8 mouse cellular contexts compared by ENCODE assay signal in genomic region chr5:139686530-139687249, GRCm38 (mm10). TPM values are rescaled to one million over a fixed set of nuclear protein-coding genes. Genes with fewer than 3 reads are reported as not detected.
A peak's percentile ranks its signal among the peaks of the same experiment; 100 is the strongest.
DNase-seq lines count a peak whose midpoint lies in the region; ATAC-seq and TF ChIP-seq lines count a peak whose summit lies in the region.

No protein-coding gene starts in this region.

- DNase-seq in kidney, adult 2 months, result no peak
- DNase-seq in MEL (ENCODE audit: low read depth, low spot score), result peak; percentile 95
- peak; percentile 72 for DNase-seq in limb, embryonic 11.5 days (ENCODE audit: low spot score)
- DNase-seq in T-cell, adult 2 months (ENCODE audit: low spot score), result no peak
- DNase-seq in kidney, postnatal 14 days, result no peak

- 28% methylated on average over 21 of the region's 21 CpGs for WGBS in kidney, embryonic 15.5 days
- WGBS in kidney, adult 2 months, result 51% methylated on average over 21 of the region's 21 CpGs
- 29% methylated on average over 21 of the region's 21 CpGs for WGBS in limb, embryonic 11.5 days
- 30% methylated on average over 21 of the region's 21 CpGs for WGBS in neural tube, embryonic 12.5 days

- no peak for TF ChIP-seq EP300 in MEL (IDR thresholded peaks at IDR 0.05; ENCODE audit: low read depth in 1 of 2, low read length in 2 of 2)

- no peak overlapping the region for H3K9ac ChIP-seq in kidney, embryonic 15.5 days
- H3K9ac ChIP-seq in MEL (ENCODE audit: control insufficient read depth, low read depth, low read length, poor library complexity, severe bottlenecking), result peak overlapping the region; percentile 62
- no peak overlapping the region for H3K9ac ChIP-seq in limb, embryonic 11.5 days (ENCODE audit: low read length)
- no peak overlapping the region for H3K9ac ChIP-seq in neural tube, embryonic 12.5 days

- TF ChIP-seq RAD21 in MEL (IDR thresholded peaks at IDR 0.05; ENCODE audit: low read depth, low read length), result no peak

- TF ChIP-seq POLR2A in kidney, adult 2 months (IDR thresholded peaks at IDR 0.05; ENCODE audit: low read depth, low read length), result no peak
- peak; percentile 37 to 80; a peak in 3 of 4 replicates for TF ChIP-seq POLR2A in MEL (IDR thresholded peaks at IDR 0.05; ENCODE audit: control insufficient read depth in 1 of 2, insufficient read depth in 1 of 2, low read depth in 1 of 2, low read length in 2 of 2, poor library complexity in 1 of 2)

- 0 out of 2 replicates have a peak overlapping the region, but pooled peaks have one; percentile 14 for H3K27ac ChIP-seq in kidney, embryonic 15.5 days
- H3K27ac ChIP-seq in kidney, adult 2 months (ENCODE audit: insufficient read depth, low read depth, low read length), result no peak overlapping the region
- peak overlapping the region; percentile 53 for H3K27ac ChIP-seq in MEL (ENCODE audit: control insufficient read depth, low read depth, low read length)
- H3K27ac ChIP-seq in limb, embryonic 11.5 days (replicated peaks; ENCODE audit: low read depth, low read length), result no peak overlapping the region
- no peak overlapping the region for H3K27ac ChIP-seq in neural tube, embryonic 12.5 days

- peaks cover 35% of the 10 kb centered on the region for H3K4me1 ChIP-seq in kidney, embryonic 15.5 days
- H3K4me1 ChIP-seq in kidney, adult 2 months (ENCODE audit: control insufficient read depth, insufficient read depth, low read length), result no peaks in the 10 kb centered on the region
- peaks cover 0 to 14% of the 10 kb centered on the region in 2 experiments; a peak in 2 of 4 replicates for H3K4me1 ChIP-seq in MEL (ENCODE audit: control insufficient read depth in 1 of 2, insufficient read depth in 2 of 2, low read length in 2 of 2)
- H3K4me1 ChIP-seq in limb, embryonic 11.5 days (ENCODE audit: control insufficient read depth, insufficient read depth, low read length), result peaks cover 16% of the 10 kb centered on the region
- peaks cover 15% of the 10 kb centered on the region; the same call in 1 of the 2 replicates for H3K4me1 ChIP-seq in neural tube, embryonic 12.5 days

- H3K4me2 ChIP-seq in kidney, embryonic 15.5 days, result peak overlapping the region; percentile 20
- no peak overlapping the region for H3K4me2 ChIP-seq in limb, embryonic 11.5 days (ENCODE audit: low read depth, severe bottlenecking)
- H3K4me2 ChIP-seq in neural tube, embryonic 12.5 days (replicated peaks), result no peak overlapping the region

- H3K36me3 ChIP-seq in kidney, embryonic 15.5 days, result no peaks in the 10 kb centered on the region
- H3K36me3 ChIP-seq in kidney, adult 2 months (ENCODE audit: control insufficient read depth, insufficient read depth, low read length), result no peaks in the 10 kb centered on the region
- no peaks in the 10 kb centered on the region; a peak in 1 of 4 replicates for H3K36me3 ChIP-seq in MEL (ENCODE audit: control insufficient read depth in 1 of 2, insufficient read depth in 2 of 2, low read length in 2 of 2)
- H3K36me3 ChIP-seq in limb, embryonic 11.5 days (ENCODE audit: control insufficient read depth, insufficient read depth, low read length), result no peaks in the 10 kb centered on the region
- H3K36me3 ChIP-seq in neural tube, embryonic 12.5 days, result no peaks in the 10 kb centered on the region

- TF ChIP-seq CTCF in kidney, adult 2 months (conservative IDR thresholded peaks at IDR 0.05; ENCODE audit: insufficient read depth, insufficient read length, low read depth, low read length), result no peak
- TF ChIP-seq CTCF in MEL (IDR thresholded peaks at IDR 0.05 in 2 of 3, conservative IDR thresholded peaks at IDR 0.05 in 1 of 3; ENCODE audit: control insufficient read depth in 1 of 3, insufficient read depth in 1 of 3, low read depth in 2 of 3, low read length in 3 of 3, poor library complexity in 1 of 3, severe bottlenecking in 1 of 3), result no peak

- H3K79me2 ChIP-seq in MEL (ENCODE audit: control insufficient read depth, insufficient read depth, low read length, poor library complexity), result no peaks in the 10 kb centered on the region

- no peaks in the 10 kb centered on the region for H3K9me3 ChIP-seq in kidney, embryonic 15.5 days (replicated peaks)
- no peaks in the 10 kb centered on the region for H3K9me3 ChIP-seq in MEL (replicated peaks; ENCODE audit: insufficient read depth, low read length)
- H3K9me3 ChIP-seq in limb, embryonic 11.5 days (ENCODE audit: control insufficient read depth, low read length), result no peaks in the 10 kb centered on the region
- no peaks in the 10 kb centered on the region for H3K9me3 ChIP-seq in neural tube, embryonic 12.5 days

- H3K4me3 ChIP-seq in kidney, embryonic 15.5 days (replicated peaks), result no peak overlapping the region
- no peak overlapping the region for H3K4me3 ChIP-seq in kidney, adult 2 months (ENCODE audit: insufficient read depth, low read depth, low read length)
- peak overlapping the region; percentile 48 to 53 for H3K4me3 ChIP-seq in MEL (ENCODE audit: control insufficient read depth in 1 of 2, insufficient read depth in 1 of 2, low read depth in 2 of 2, low read length in 2 of 2)
- H3K4me3 ChIP-seq in limb, embryonic 11.5 days (ENCODE audit: low read depth, low read length), result no peak overlapping the region
- no peak overlapping the region for H3K4me3 ChIP-seq in neural tube, embryonic 12.5 days

- peak; percentile 87 for ATAC-seq in kidney, embryonic 15.5 days (replicated peaks; ENCODE audit: low FRiP score)
- ATAC-seq in erythroblast, adult 5-6 weeks (replicated peaks; ENCODE audit: low FRiP score, poor library complexity, severe bottlenecking), result 0 out of 2 replicates have a peak, but pooled peaks have one; percentile 15
- ATAC-seq in limb, embryonic 11.5 days (ENCODE audit: insufficient number of reproducible peaks, low FRiP score, low TSS enrichment, low read depth), result peak; percentile 87
- peak; percentile 51 for ATAC-seq in neural tube, embryonic 12.5 days (ENCODE audit: low FRiP score, low read depth)

- H3K27me3 ChIP-seq in kidney, embryonic 15.5 days, result peaks cover 59% of the 10 kb centered on the region
- H3K27me3 ChIP-seq in kidney, adult 2 months (replicated peaks; ENCODE audit: control insufficient read depth, insufficient read depth, low read length), result no peaks in the 10 kb centered on the region
- H3K27me3 ChIP-seq in MEL (ENCODE audit: control insufficient read depth in 1 of 2, insufficient read depth in 2 of 2, low read length in 2 of 2), result no peaks in the 10 kb centered on the region
- peaks cover 18% of the 10 kb centered on the region for H3K27me3 ChIP-seq in limb, embryonic 11.5 days (ENCODE audit: control insufficient read depth, insufficient read depth, low read length)
- H3K27me3 ChIP-seq in neural tube, embryonic 12.5 days (replicated peaks), result peaks cover 46% of the 10 kb centered on the region

TF ChIP-seq in MEL, 35 proteins besides CTCF, POLR2A, EP300 and RAD21:
- TF ChIP-seq POLR2AphosphoS2 (IDR thresholded peaks at IDR 0.05; ENCODE audit: low read length) (no peak), ZMIZ1 (IDR thresholded peaks at IDR 0.05; ENCODE audit: low read depth, low read length) (0 out of 2 replicates have a peak, but pooled peaks have one; percentile 58), HCFC1 (IDR thresholded peaks at IDR 0.05; ENCODE audit: low read depth, low read length) (peak; percentile 52; the same call in 1 of the 2 replicates), MYC (IDR thresholded peaks at IDR 0.05; ENCODE audit: low read depth, low read length) (peak; percentile 92), KAT2A (conservative IDR thresholded peaks at IDR 0.05; ENCODE audit: low read depth, low read length) (no peak), RCOR1 (IDR thresholded peaks at IDR 0.05; ENCODE audit: low read depth, low read length) (no peak), ETS1 (IDR thresholded peaks at IDR 0.05; ENCODE audit: low read depth, low read length) (0 out of 2 replicates have a peak, but pooled peaks have one; percentile 25), USF1 (IDR thresholded peaks at IDR 0.05; ENCODE audit: low read depth, low read length) (peak; percentile 77), JUND (IDR thresholded peaks at IDR 0.05; ENCODE audit: low read depth, low read length) (no peak), ELF1 (IDR thresholded peaks at IDR 0.05; ENCODE audit: low read depth, low read length) (no peak), MAX (IDR thresholded peaks at IDR 0.05; ENCODE audit: low read length) (peak; percentile 89), ZKSCAN1 (IDR thresholded peaks at IDR 0.05; ENCODE audit: low read depth, low read length) (no peak), TAL1 (IDR thresholded peaks at IDR 0.05; ENCODE audit: low read length) (no peak), ZNF384 (IDR thresholded peaks at IDR 0.05; ENCODE audit: low read depth, low read length) (no peak), NELFE (IDR thresholded peaks at IDR 0.05; ENCODE audit: low read depth, low read length) (peak; percentile 66), MXI1 (IDR thresholded peaks at IDR 0.05; ENCODE audit: low read depth, low read length) (peak; percentile 93), GABPA (IDR thresholded peaks at IDR 0.05; ENCODE audit: low read depth, low read length) (no peak), POLR2AphosphoS5 (IDR thresholded peaks at IDR 0.05; ENCODE audit: borderline replicate concordance, low read depth, low read length) (no peak), SIN3A (IDR thresholded peaks at IDR 0.05; ENCODE audit: low read length) (peak; percentile 76), NRF1 (IDR thresholded peaks at IDR 0.05; ENCODE audit: insufficient read depth, low read depth, low read length, poor library complexity, severe bottlenecking) (0 out of 2 replicates have a peak, but pooled peaks have one; percentile 21), MAZ (IDR thresholded peaks at IDR 0.05; ENCODE audit: low read depth, low read length) (0 out of 2 replicates have a peak, but pooled peaks have one; percentile 19)

RNA-seq across cellular contexts. Expression of gene Micall2, which starts 49.4 kb away (rescaled TPM):
- 4.6 and 5.9 TPM in 2 replicates for polyA plus RNA-seq in kidney, embryonic 15.5 days (2015; fragmentation: Nextera tagmentation; extraction: Ambion mirVana)
- polyA plus RNA-seq in kidney, adult 2 months (2012; rRNA removed), result 3.3 and 3.4 TPM in 2 replicates
- total RNA-seq in MEL (2012; rRNA removed), result 3.3 and 5.4 TPM in 2 replicates
- 10 to 100 TPM in 1 of 2 experiments, not detected in 1; 17.6 TPM for polyA plus RNA-seq in MEL (2012; ENCODE audit: insufficient read depth in 1 of 2, insufficient read length in 2 of 2, low read depth in 1 of 2, low replicate concordance in 2 of 2, missing spikeins in 1 of 2)
- total RNA-seq in erythroblast, adult 5-6 weeks (2015; ENCODE audit: low replicate concordance), result 9.0 and 11.1 TPM in 2 replicates
- total RNA-seq in erythroblast, adult 5-6 weeks (2017; ENCODE audit: low replicate concordance), result 12.2 and 21.9 TPM in 2 replicates
- 6.6 and 7.8 TPM in 2 replicates for polyA plus RNA-seq in limb, embryonic 11.5 days (2014; fragmentation: Nextera tagmentation; extraction: Ambion mirVana)
- polyA plus RNA-seq in neural tube, embryonic 12.5 days (2016; fragmentation: Nextera tagmentation; extraction: Ambion mirVana), result 7.4 and 7.8 TPM in 2 replicates

Comparison
In these comparisons a context has a peak if more than half of its experiments do, and no peak if none do; other contexts are left out.
1. H3K27ac ChIP-seq: peak in kidney, embryonic 15.5 days (single experiment) and MEL (single experiment); none in kidney, adult 2 months (single experiment), limb, embryonic 11.5 days (single experiment) and neural tube, embryonic 12.5 days (single experiment).
2. ATAC-seq: peak in every context shown above with its lines; median percentile 87 in kidney, embryonic 15.5 days; 87 in limb, embryonic 11.5 days; 51 in neural tube, embryonic 12.5 days; 15 in erythroblast, adult 5-6 weeks.
3. H3K4me3 ChIP-seq: peak in MEL (2 of 2); none in kidney, embryonic 15.5 days (single experiment), kidney, adult 2 months (single experiment), limb, embryonic 11.5 days (single experiment) and neural tube, embryonic 12.5 days (single experiment).
4. DNase-seq: peak in MEL (single experiment) and limb, embryonic 11.5 days (single experiment); none in kidney, adult 2 months (single experiment), T-cell, adult 2 months (single experiment) and kidney, postnatal 14 days (single experiment).